Mouse (Mus musculus) stomach, postnatal 0 days (tissue): Measurements from ENCODE around the gene Vcpkmt. TPM values are rescaled to one million over a fixed set of nuclear protein-coding genes. Genes with fewer than 3 reads are reported as not detected.

Experiments
- ATAC-seq: fragments of 200-750 bp; cut with Nextera tagmentation; 2 replicates; pipeline ENCODE4 v1.8.0; 2017; ENCODE audit not compliant: low FRiP score, low TSS enrichment
- DNase-seq: peaks from one replicate; pipeline ENCODE4 v3.0.0-alpha.2; 2016; ENCODE audit warnings: low spot score
- H3K27ac ChIP-seq: fragments of 300-500 bp; sonication (generic); replicated peaks from 2 replicates; pipeline ENCODE4 v1.5.1; 2014; ENCODE audit warnings: mild to moderate bottlenecking, control low read depth
- H3K27me3 ChIP-seq: fragments of 300-500 bp; sonication (generic); 2 replicates; pipeline ENCODE4 v1.6.1; 2014; ENCODE audit warnings: low read length; ENCODE audit not compliant: control insufficient read depth, insufficient read depth
- H3K36me3 ChIP-seq: fragments of 300-500 bp; sonication (generic); 2 replicates; pipeline ENCODE4 v1.6.1; 2014; ENCODE audit warnings: low read length, mixed read lengths; ENCODE audit not compliant: control insufficient read depth, insufficient read depth
- H3K4me1 ChIP-seq: fragments of 300-500 bp; sonication (generic); replicated peaks from 2 replicates; pipeline ENCODE4 v1.6.1; 2014; ENCODE audit warnings: antibody characterized with exemption; ENCODE audit not compliant: control insufficient read depth, insufficient read depth
- H3K4me2 ChIP-seq: fragments of 300-500 bp; sonication (generic); replicated peaks from 2 replicates; pipeline ENCODE4 v1.6.1; 2014; ENCODE audit warnings: low read depth, mild to moderate bottlenecking, control low read depth, moderate library complexity
- H3K4me3 ChIP-seq: fragments of 300-500 bp; sonication (generic); 2 replicates; pipeline ENCODE4 v1.5.1; 2014; ENCODE audit warnings: low read depth, low read length, control low read depth
- H3K9ac ChIP-seq: fragments of 300-500 bp; sonication (generic); 2 replicates; pipeline ENCODE4 v1.6.1; 2014; ENCODE audit warnings: mild to moderate bottlenecking, low read length, control low read depth, mixed read lengths
- H3K9me3 ChIP-seq: fragments of 300-500 bp; sonication (generic); 2 replicates; pipeline ENCODE4 v1.6.1; 2016; ENCODE audit warnings: low read length; ENCODE audit not compliant: control insufficient read depth
- CTCF ChIP-seq: IDR thresholded peaks from 2 replicates; pipeline ENCODE4 v1.5.1; 2016; ENCODE audit warnings: antibody characterized with exemption, low read depth, mild to moderate bottlenecking, moderate library complexity
- EP300 ChIP-seq: optimal IDR thresholded peaks from 2 replicates; pipeline ENCODE3; 2016; ENCODE audit warnings: antibody characterized with exemption
- WGBS: fragments of 180-500 bp; shearing (Covaris S2); extraction: QIAGEN DNeasy Blood & Tissue Kit; methylation state at CpG from one replicate; pipeline ENCODE4 v1.1.7; 2014; 5-methylcytosine and 5-hydroxymethylcytosine counted together
- polyA plus RNA-seq: library from polyadenylated mRNA; unstranded; fragments of >200 nt; fragmentation: Nextera tagmentation; extraction: Ambion mirVana; gene quantifications from 2 replicates; pipeline ENCODE4 v1.2.1, GENCODE M21; 2015

The Vcpkmt gene
- polyA plus RNA-seq, 1 experiment from 2014 or later, result 24.4 TPM

DNA sequence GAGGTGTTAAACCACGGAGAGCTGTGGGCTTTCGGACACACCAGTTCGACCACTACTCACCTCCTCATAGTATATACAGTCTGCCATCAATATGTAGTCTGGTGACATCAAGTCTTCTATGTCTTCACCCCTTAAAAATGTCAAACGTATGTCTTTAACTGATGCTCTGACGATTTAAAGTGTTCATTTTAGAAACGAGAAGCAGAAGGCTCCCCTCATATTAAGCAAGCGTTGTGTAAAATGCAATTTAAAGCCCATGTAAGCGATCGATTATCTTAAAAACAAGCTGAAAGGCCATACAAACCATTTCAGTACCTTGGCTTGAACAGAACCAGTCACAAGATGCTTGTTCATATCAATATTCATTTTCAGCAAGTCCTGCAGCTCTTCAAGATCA lies 614 bp downstream of the Vcpkmt start:
- Histone ChIP-seq H3K4me1 (no peaks in the 10 kb centered on the region), H3K4me3 (peak overlapping the region; percentile 90), H3K27ac (peak overlapping the region; percentile 71), H3K9ac (peak overlapping the region; percentile 82), H3K27me3 (no peaks in the 10 kb centered on the region), H3K4me2 (peak overlapping the region; percentile 76), H3K9me3 (no peaks in the 10 kb centered on the region), H3K36me3 (peaks cover 10% of the 10 kb centered on the region)
- 15% methylated on average over 9 of the region's 9 CpGs for whole genome bisulfite sequencing
- DNase-seq (no peak), ATAC-seq (no peak)
- TF ChIP-seq CTCF (no peak), EP300 (no peak)

DNA sequence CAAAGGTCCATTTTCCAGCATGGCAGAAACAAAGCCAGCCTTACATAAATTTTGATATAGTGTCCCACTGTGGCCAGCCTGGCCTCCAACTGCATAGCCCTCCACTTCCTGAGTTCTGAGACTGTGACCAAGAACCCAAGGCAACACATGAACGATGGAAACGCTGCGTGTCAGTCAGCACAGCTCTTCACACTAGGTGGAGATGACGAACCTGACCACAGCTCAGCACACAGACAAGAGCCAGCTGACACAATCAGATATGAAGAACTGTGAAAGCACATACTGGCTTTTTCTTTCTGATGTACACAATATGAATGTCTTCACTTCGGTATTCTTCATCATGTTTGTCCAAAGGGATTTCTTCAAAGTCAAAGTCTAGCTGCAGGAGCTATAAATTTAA lies 3.2 kb downstream of the Vcpkmt start:
- Histone ChIP-seq H3K4me2 (no peak overlapping the region), H3K27ac (no peak overlapping the region), H3K9me3 (no peaks in the 10 kb centered on the region), H3K4me1 (no peaks in the 10 kb centered on the region), H3K27me3 (no peaks in the 10 kb centered on the region), H3K36me3 (peaks cover 6% of the 10 kb centered on the region), H3K4me3 (no peak overlapping the region), H3K9ac (no peak overlapping the region)
- ATAC-seq (no peak), DNase-seq (no peak)
- WGBS, result 91% methylated on average over 5 of the region's 5 CpGs
- TF ChIP-seq CTCF (no peak), EP300 (no peak)

DNA sequence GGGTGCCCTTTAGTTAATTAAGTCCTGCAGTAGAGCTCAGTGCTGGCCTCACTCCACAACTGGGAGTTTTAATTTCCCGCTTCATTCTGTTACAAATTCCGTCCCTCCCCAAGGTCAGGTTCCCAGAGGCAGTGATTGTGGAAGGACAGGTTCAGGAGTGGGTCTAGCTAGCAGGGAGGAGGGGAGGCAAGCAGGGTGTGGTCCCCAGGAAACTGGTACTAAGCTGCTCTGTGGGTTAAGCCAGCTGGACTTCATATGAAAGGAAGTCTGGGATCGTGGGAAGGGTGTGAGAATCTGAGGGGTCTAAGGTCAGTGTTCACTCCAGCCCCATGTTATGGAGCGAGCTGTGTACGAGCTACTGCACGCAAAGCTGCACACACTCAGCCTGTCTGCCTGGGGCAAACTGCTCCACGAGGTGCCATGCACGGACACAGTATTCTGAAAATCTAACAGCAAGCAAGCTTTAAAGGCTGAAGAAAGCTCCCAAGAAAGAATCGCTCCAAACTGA lies 6.7 kb downstream of the Vcpkmt start:
- Histone ChIP-seq H3K4me2 (no peak overlapping the region), H3K4me1 (no peaks in the 10 kb centered on the region), H3K36me3 (peaks cover 6% of the 10 kb centered on the region), H3K9me3 (no peaks in the 10 kb centered on the region), H3K27ac (peak overlapping the region; percentile 49), H3K4me3 (no peak overlapping the region), H3K9ac (no peak overlapping the region), H3K27me3 (no peaks in the 10 kb centered on the region)
- ATAC-seq (peak; percentile 53; the same call in 1 of the 2 replicates), DNase-seq (peak; percentile 54)
- peak; percentile 46 for TF ChIP-seq EP300
- no peak for TF ChIP-seq CTCF
- 64% methylated on average over 9 of the region's 9 CpGs for WGBS

DNA sequence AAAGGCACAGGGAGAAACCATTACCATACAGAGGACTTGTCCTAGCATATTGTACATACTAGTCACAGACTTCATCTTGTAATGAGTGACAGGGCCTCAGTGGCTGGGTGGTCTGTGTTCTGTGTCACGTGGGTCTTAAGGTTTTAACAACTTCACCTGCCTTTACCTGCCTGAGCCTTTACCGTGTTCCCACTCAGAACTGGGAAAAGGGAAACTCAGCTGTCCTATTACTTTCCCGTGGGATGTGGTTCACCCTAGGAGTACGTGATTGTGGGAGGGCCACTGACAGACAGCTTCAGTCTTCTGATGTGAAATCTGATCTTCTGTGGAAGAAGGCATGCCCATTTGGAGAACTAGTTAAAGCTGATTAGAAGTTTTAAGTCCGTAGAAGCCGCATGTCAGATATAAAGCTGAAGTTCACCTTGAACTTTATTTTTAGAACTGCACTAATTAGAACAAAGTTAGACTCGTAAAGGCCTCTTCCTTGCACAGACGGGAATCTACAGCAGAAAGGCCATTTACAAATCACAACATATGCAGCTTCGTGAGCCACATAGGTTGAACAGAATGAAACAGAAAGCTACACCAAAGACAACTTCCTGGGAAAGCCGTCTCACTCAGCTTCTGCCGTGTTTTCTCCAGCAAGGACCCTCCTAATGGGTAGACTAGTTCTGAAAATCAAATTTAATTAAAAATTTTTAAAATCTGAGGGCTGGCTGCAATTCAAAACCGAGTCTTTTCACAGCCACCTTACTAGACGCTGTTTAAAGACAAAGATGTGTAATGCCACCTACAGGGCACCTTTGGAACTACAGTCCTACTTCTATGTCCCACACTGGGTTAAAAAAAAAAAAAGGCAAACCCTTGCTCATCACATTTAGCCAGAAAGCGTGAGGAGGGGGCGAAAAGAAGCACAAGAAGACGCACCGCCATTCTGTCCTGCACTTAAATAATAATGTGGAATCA lies 8.6 kb downstream of the Vcpkmt start:
- Histone ChIP-seq H3K4me1 (no peaks in the 10 kb centered on the region), H3K4me3 (peak overlapping the region; percentile 34), H3K27me3 (no peaks in the 10 kb centered on the region), H3K9me3 (no peaks in the 10 kb centered on the region), H3K36me3 (peaks cover 6% of the 10 kb centered on the region), H3K27ac (peak overlapping the region; percentile 56), H3K9ac (no peak overlapping the region), H3K4me2 (peak overlapping the region; percentile 21)
- DNase-seq, result peak; percentile 76
- ATAC-seq, result peak; percentile 52
- 16% methylated on average over 17 of the region's 17 CpGs for WGBS
- TF ChIP-seq CTCF (peak; percentile 87), EP300 (peak; percentile 53)

DNA sequence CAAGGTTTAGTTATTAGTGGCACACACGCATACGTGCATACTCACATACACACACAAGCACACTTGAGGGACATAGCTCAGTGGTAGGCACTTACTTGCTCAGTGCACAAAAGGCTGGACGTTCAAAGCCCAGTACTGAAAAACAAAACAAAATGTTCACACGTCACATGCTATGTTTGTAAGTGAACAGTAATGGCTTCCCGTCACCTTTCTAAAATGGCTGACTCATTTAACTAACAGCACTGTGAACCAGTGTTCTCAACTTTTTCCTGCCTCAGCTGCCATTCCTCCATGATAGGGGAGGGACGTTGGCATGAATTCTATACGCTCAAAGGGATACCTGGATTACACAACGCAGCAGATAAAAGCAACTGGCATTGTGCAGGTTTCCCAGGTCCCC lies 9.6 kb downstream of the Vcpkmt start:
- peak overlapping the region; percentile 56 for H3K27ac ChIP-seq
- H3K27me3 ChIP-seq, result no peaks in the 10 kb centered on the region
- no peaks in the 10 kb centered on the region for H3K9me3 ChIP-seq
- 76% methylated on average over 8 of the region's 8 CpGs for WGBS
- peak; percentile 0; the same call in 1 of the 2 replicates for ATAC-seq
- H3K9ac ChIP-seq, result no peak overlapping the region
- no peak for DNase-seq
- no peak overlapping the region for H3K4me3 ChIP-seq
- no peaks in the 10 kb centered on the region for H3K4me1 ChIP-seq
- TF ChIP-seq CTCF, result no peak
- TF ChIP-seq EP300, result no peak
- H3K4me2 ChIP-seq, result no peak overlapping the region
- H3K36me3 ChIP-seq, result peaks cover 6% of the 10 kb centered on the region

DNA sequence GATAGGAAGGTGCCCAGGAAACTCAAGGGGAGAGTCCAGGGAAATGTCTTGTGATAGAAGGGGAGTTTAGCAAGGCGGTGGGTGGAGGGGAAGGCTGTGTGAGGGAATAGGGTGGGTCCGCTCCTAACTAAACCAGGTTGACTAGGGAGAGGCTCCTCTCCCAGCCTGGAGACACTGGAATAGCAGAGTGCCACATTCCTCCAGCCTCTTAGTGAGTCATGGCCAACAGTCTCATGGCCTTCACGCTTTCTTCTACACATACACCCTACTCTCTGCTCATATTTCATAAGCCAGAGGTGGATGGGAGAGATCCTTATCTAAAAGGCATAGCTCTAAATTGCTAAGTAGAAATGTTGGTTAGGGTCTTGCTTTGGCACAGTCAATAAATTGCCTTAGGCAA lies 12.9 kb downstream of the Vcpkmt start:
- no peaks in the 10 kb centered on the region for H3K9me3 ChIP-seq
- ATAC-seq, result no peak
- no peaks in the 10 kb centered on the region for H3K4me1 ChIP-seq
- 82% methylated on average over 3 of the region's 3 CpGs for WGBS
- no peaks in the 10 kb centered on the region for H3K36me3 ChIP-seq
- H3K27me3 ChIP-seq, result no peaks in the 10 kb centered on the region
- H3K27ac ChIP-seq, result no peak overlapping the region
- TF ChIP-seq CTCF (no peak), EP300 (no peak)
- H3K4me2 ChIP-seq, result no peak overlapping the region
- no peak overlapping the region for H3K4me3 ChIP-seq
- no peak for DNase-seq
- no peak overlapping the region for H3K9ac ChIP-seq
